In the genomic region with DNA sequence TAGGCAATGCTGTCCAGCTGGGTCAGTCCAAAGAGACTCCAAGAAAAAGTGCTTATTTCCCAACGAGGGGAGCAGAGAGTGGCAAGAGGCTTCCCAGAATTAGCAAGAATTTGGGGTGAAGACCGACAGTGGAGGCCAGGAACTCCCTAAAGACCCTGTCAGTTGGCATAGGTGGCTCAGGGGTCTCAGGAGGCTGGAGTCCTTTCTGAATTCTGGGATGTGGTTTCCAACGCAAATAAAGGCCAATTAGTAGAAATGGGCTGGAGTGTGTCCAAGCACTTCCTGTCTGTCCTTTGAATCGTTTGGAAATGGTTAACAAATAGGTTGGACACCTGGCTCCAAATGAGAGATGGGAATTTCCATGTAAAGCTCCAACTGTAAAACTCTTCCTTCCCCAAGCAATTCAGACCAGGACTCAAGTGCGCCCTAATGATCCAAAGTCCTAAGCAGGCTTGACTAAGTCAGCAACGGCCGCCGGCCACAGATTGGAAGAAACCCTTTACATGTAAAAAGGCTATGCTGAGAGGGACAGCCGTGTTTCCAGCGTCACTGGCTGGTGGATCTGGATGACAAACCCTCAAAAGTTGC, we compare ENCODE assay signal across 9 mouse cellular contexts. TPM values are rescaled to one million over a fixed set of nuclear protein-coding genes. Genes with fewer than 3 reads are reported as not detected.
DNase-seq lines count a peak whose midpoint lies in the region; ATAC-seq and TF ChIP-seq lines count a peak whose summit lies in the region.
"Had no signal": no experiment of that assay in that cellular context is flagged by ENCODE, and none has a peak within 500 bp of the region (broad histone marks: within the 10 kb centered on the region; RNA-seq: fewer than 3 reads in every experiment).

No protein-coding gene starts in this region.

- no peak overlapping the region for H3K9ac ChIP-seq in liver, embryonic 12.5 days
- no peak overlapping the region for H3K9ac ChIP-seq in liver, embryonic 11.5 days (ENCODE audit: low read depth, low read length)
- peak overlapping the region; percentile 17; the same call in 1 of the 2 replicates for H3K9ac ChIP-seq in liver, postnatal 0 days (replicated peaks)
- H3K9ac ChIP-seq in neural tube, embryonic 15.5 days (replicated peaks): no peak overlapping the region

- ATAC-seq in liver, embryonic 12.5 days: no peak
- no peak for ATAC-seq in liver, embryonic 11.5 days (replicated peaks; ENCODE audit: low FRiP score)
- ATAC-seq in Patski: peak; percentile 0
- no peak for ATAC-seq in liver, postnatal 0 days
- ATAC-seq in neural tube, embryonic 15.5 days (ENCODE audit: low FRiP score): no peak
- ATAC-seq: forebrain, embryonic 14.5 days had no signal

- H3K4me2 ChIP-seq in liver, embryonic 12.5 days: no peak overlapping the region
- H3K4me2 ChIP-seq in liver, embryonic 11.5 days: no peak overlapping the region
- peak overlapping the region; percentile 68; the same call in 1 of the 2 replicates for H3K4me2 ChIP-seq in liver, postnatal 0 days (ENCODE audit: low read depth, low read length)
- H3K4me2 ChIP-seq in neural tube, embryonic 15.5 days: no peak overlapping the region

- no peak overlapping the region for H3K4me3 ChIP-seq in liver, embryonic 12.5 days
- no peak overlapping the region for H3K4me3 ChIP-seq in liver, embryonic 11.5 days (ENCODE audit: low read depth, low read length)
- H3K4me3 ChIP-seq in liver, postnatal 0 days (ENCODE audit: low read depth, low read length): no peak overlapping the region
- H3K4me3 ChIP-seq in neural tube, embryonic 15.5 days (replicated peaks): no peak overlapping the region

- peaks cover 90% of the 10 kb centered on the region for H3K4me1 ChIP-seq in liver, embryonic 12.5 days
- H3K4me1 ChIP-seq in liver, embryonic 11.5 days (replicated peaks; ENCODE audit: control insufficient read depth, insufficient read depth, low read length): peaks cover 49% of the 10 kb centered on the region
- H3K4me1 ChIP-seq in liver, postnatal 0 days (ENCODE audit: insufficient read depth): peaks cover 61% of the 10 kb centered on the region
- 0 out of 2 replicates have a peak, but pooled peaks cover 7% of the 10 kb centered on the region for H3K4me1 ChIP-seq in neural tube, embryonic 15.5 days

- H3K36me3 ChIP-seq in liver, embryonic 12.5 days: peaks cover 17% of the 10 kb centered on the region
- peaks cover under 1% of the 10 kb centered on the region; the same call in 1 of the 2 replicates for H3K36me3 ChIP-seq in liver, embryonic 11.5 days (ENCODE audit: control insufficient read depth, insufficient read depth, low read length)
- H3K36me3 ChIP-seq in liver, postnatal 0 days (replicated peaks; ENCODE audit: insufficient read depth, low read length): no peaks in the 10 kb centered on the region
- no peaks in the 10 kb centered on the region; the same call in 1 of the 2 replicates for H3K36me3 ChIP-seq in neural tube, embryonic 15.5 days

- no peak for TF ChIP-seq EP300 in liver, postnatal 0 days (IDR thresholded peaks at IDR 0.05; ENCODE audit: low read depth)

- WGBS in liver, embryonic 12.5 days (ENCODE audit: insufficient replicate concordance): 74% methylated on average over 10 of the region's 10 CpGs
- WGBS in liver, embryonic 11.5 days: 77% methylated on average over 10 of the region's 10 CpGs
- WGBS in liver, postnatal 0 days (ENCODE audit: insufficient replicate concordance): 65% methylated on average over 10 of the region's 10 CpGs
- 82% methylated on average over 10 of the region's 10 CpGs for WGBS in neural tube, embryonic 15.5 days

- CTCF ChIA-PET in Patski (lab: Charles Lee): interaction anchor here (1.0 to 17.2 kb wide), 3 partner anchors 10 to 72 kb away, joined by 3 to 228 read pairs (median 5); no protein-coding TSS in a partner anchor

- no peak for DNase-seq in liver, embryonic 11.5 days (ENCODE audit: low spot score)
- no peak for DNase-seq in Patski (ENCODE audit: low read depth, low spot score)
- peak; percentile 58 for DNase-seq in kidney, adult 11 months
- no peak for DNase-seq in liver, postnatal 0 days
- no peak for DNase-seq in cerebellum, postnatal 25 days
- DNase-seq in left cerebral cortex, postnatal 10 days (ENCODE audit: extremely low spot score in 1 of 2, low spot score in 2 of 2): no peak

- H3K9me3 ChIP-seq in liver, embryonic 12.5 days (replicated peaks): no peaks in the 10 kb centered on the region
- no peaks in the 10 kb centered on the region for H3K9me3 ChIP-seq in liver, embryonic 11.5 days (ENCODE audit: control insufficient read depth, low read length)
- H3K9me3 ChIP-seq in liver, postnatal 0 days (ENCODE audit: low read length): no peaks in the 10 kb centered on the region
- H3K9me3 ChIP-seq in neural tube, embryonic 15.5 days (replicated peaks): no peaks in the 10 kb centered on the region

- H3K27me3 ChIP-seq in liver, embryonic 12.5 days (replicated peaks): no peaks in the 10 kb centered on the region
- no peaks in the 10 kb centered on the region for H3K27me3 ChIP-seq in liver, embryonic 11.5 days (replicated peaks; ENCODE audit: control insufficient read depth, insufficient read depth, low read length)
- no peaks in the 10 kb centered on the region for H3K27me3 ChIP-seq in Patski
- no peaks in the 10 kb centered on the region for H3K27me3 ChIP-seq in liver, postnatal 0 days (ENCODE audit: insufficient read depth, low read length)
- H3K27me3 ChIP-seq in neural tube, embryonic 15.5 days (replicated peaks): no peaks in the 10 kb centered on the region

- TF ChIP-seq CTCF in Patski (IDR thresholded peaks at IDR 0.05): no peak
- TF ChIP-seq CTCF in liver, postnatal 0 days (IDR thresholded peaks at IDR 0.05; ENCODE audit: low read depth): no peak

- intact Hi-C loops in left cerebral cortex, postnatal 10 days (cut with DNase I): loop anchor here (10.0 kb wide), 1 partner anchor 435 kb away; no protein-coding TSS in a partner anchor

- in situ Hi-C loops in Patski (cut with MboI; ENCODE audit: low pct_unique_long_range_greater_than_20kb): no loop called here

- H3K27ac ChIP-seq in liver, embryonic 12.5 days: peak overlapping the region; percentile 46
- H3K27ac ChIP-seq in liver, embryonic 11.5 days (ENCODE audit: low read depth, low read length): no peak overlapping the region
- H3K27ac ChIP-seq in liver, postnatal 0 days (ENCODE audit: low read depth): peak overlapping the region; percentile 90
- H3K27ac ChIP-seq in neural tube, embryonic 15.5 days (replicated peaks): no peak overlapping the region; the same call in 1 of the 2 replicates

- POLR2A ChIA-PET in Patski (lab: Charles Lee): interaction anchor here (0.5 to 12.0 kb wide), 8 partner anchors 8 to 423 kb away, joined by 4 to 262 read pairs (median 33); no protein-coding TSS in a partner anchor

RNA-seq across cellular contexts. Expression of a gene that starts 35.0 kb away (rescaled TPM):
- 13.7 and 14.8 TPM in 2 replicates for polyA plus RNA-seq in liver, embryonic 12.5 days (2016; fragmentation: Nextera tagmentation; extraction: Ambion mirVana)
- 18.5 and 18.7 TPM in 2 replicates for polyA plus RNA-seq in liver, embryonic 11.5 days (2014; fragmentation: Nextera tagmentation; extraction: Ambion mirVana)
- 10.9 TPM for polyA plus RNA-seq in Patski (2021)
- polyA plus RNA-seq in liver, postnatal 0 days (2015; fragmentation: Nextera tagmentation; extraction: Ambion mirVana): 4.3 and 4.4 TPM in 2 replicates
- polyA plus RNA-seq in neural tube, embryonic 15.5 days (2015; fragmentation: Nextera tagmentation; extraction: Ambion mirVana): 6.6 and 7.7 TPM in 2 replicates
- 1 to 10 TPM; 6.1 to 7.4 TPM for total RNA-seq in left cerebral cortex, postnatal 10 days (2021)

RNA-seq across cellular contexts. Expression of a gene that starts 35.2 kb away (rescaled TPM):
- 35.9 and 40.6 TPM in 2 replicates for polyA plus RNA-seq in liver, embryonic 12.5 days (2016; fragmentation: Nextera tagmentation; extraction: Ambion mirVana)
- 48.4 and 50.9 TPM in 2 replicates for polyA plus RNA-seq in liver, embryonic 11.5 days (2014; fragmentation: Nextera tagmentation; extraction: Ambion mirVana)
- 39.2 TPM for polyA plus RNA-seq in Patski (2021)
- 20.6 and 23.6 TPM in 2 replicates for polyA plus RNA-seq in liver, postnatal 0 days (2015; fragmentation: Nextera tagmentation; extraction: Ambion mirVana)
- polyA plus RNA-seq in neural tube, embryonic 15.5 days (2015; fragmentation: Nextera tagmentation; extraction: Ambion mirVana): 55.9 and 58.2 TPM in 2 replicates
- total RNA-seq in left cerebral cortex, postnatal 10 days (2021): 10 to 100 TPM; 46.2 to 49.6 TPM

Comparison
In these comparisons a context has a peak if more than half of its experiments do, and no peak if none do; other contexts are left out.
1. H3K27ac ChIP-seq: peak in liver, embryonic 12.5 days (single experiment) and liver, postnatal 0 days (single experiment); none in liver, embryonic 11.5 days (single experiment) and neural tube, embryonic 15.5 days (single experiment).